Mouse (Mus musculus) olfactory bulb, adult 2 months (tissue): ENCODE data around the gene Alg5.

Source experiments
- CTCF ChIP-seq: fragments of 200-500 bp; IDR thresholded peaks from 2 replicates; pipeline ENCODE4 v1.5.1; 2012; ENCODE audit warnings: low read depth, mild to moderate bottlenecking, low read length, moderate library complexity; ENCODE audit not compliant: insufficient read depth
- POLR2A ChIP-seq: fragments of 200-500 bp; IDR thresholded peaks from 2 replicates; pipeline ENCODE4 v1.6.1; 2012; ENCODE audit warnings: mild to moderate bottlenecking, low read depth, low read length, moderate library complexity; ENCODE audit not compliant: insufficient read depth

DNA sequence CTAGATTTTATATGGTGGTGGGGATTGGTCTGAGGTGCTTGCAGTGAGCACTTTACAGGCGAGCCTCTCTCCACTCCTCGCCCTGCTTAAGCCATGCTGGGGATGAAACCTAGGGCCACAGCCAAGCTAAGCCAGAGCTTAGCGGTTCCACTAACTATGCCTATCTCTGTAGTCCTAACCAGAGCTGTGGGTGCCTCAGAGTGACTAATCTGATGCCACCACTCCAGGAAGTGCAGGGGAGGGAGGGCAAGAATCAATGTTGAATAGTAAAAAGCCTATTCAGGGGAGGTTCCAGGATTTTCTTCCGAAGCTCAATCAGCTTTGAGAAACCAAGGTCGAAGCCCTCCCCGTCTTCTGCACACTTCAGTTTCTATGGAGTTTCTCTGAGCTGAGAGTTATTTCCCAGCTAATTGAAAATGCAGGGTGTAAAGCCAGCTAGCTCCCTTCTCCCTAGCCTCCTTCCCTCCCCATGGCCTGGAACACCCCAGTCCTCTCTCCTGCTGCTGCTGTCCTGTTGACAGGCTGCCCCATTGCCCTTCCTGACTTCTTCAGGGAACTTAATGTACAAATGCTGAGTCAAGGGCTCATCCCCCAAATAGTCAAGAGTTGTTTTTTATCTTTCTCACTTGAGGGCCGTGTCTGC, 40.8 kb downstream of the Alg5 start:
- TF ChIP-seq CTCF (no peak), POLR2A (no peak)
